Mouse (Mus musculus): ENCODE measurements around the gene Lrp2.
A peak's percentile ranks its signal among the peaks of the same experiment; 100 is the strongest.

The Lrp2 gene

GRCm38 (mm10) chr2:69401891-69402290 is 184.0 kb downstream of the Lrp2 start:
- no peak for DNase-seq (ENCODE audit: low spot score in 2 of 2)

- no peak for DNase-seq (ENCODE audit: low spot score in 2 of 2)
Measured at GRCm38 (mm10) chr2:69400866-69401604, 184.8 kb downstream of the Lrp2 start.

- DNase-seq (ENCODE audit: low spot score in 2 of 2): no peak
Measured at GRCm38 (mm10) chr2:69396760-69397435, 189.0 kb downstream of the Lrp2 start.

DNA sequence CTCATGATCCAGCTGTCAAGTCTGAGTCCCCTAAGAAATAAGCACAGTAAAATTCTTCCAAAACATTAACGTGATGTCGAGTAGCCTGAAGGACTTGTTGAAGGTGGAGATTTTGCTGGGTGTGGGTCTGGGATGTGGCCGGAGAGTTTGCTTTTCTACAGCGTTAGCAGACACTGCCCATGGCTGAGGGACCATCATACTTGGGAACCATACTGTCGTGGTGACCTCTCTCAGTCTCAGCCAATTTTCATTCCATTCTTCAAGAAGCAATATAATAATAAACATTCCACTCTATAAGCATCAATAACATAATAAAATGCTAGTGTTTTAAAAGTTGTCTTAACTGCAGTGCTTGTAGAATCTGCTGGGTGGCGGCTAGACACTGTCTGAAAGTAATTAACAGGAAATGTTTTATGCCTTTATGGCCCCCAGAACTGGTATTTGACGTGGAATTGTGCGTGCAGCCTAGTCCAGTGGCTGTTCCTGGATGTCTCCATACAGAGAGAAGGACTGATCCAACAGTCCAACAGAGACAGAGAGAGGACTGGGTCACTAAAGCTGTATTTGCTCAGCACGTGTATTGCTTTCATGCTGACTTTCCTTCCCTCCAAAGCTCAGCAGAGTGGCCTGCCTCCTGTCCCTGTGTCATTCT is 190.1 kb downstream of the Lrp2 start:
- DNase-seq (ENCODE audit: low spot score in 2 of 2): no peak

DNA sequence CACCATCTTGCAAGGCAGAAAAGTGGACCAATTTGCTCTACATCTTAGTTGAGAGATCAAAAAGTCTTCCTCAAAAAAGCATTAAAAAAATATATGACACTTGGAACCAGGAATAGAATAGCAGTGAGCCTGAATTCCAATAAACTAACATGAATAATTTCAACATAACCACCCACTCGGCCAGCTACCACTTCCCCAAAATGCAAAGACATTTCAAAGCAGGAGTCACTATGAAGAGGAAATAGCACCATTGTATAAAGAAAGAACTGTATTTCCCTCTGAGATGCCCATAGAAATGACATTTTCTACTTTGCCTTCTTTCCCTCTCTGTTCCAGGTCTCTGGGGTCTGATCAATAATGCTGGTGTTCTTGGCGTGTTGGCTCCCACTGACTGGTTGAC is 191.9 kb downstream of the Lrp2 start:
- no peak for DNase-seq (ENCODE audit: low spot score in 2 of 2)

GRCm38 (mm10) chr2:69386118-69386871 is 199.6 kb downstream of the Lrp2 start:
- no peak for DNase-seq (ENCODE audit: low spot score in 2 of 2)

GRCm38 (mm10) chr2:69382838-69383237 is 203.0 kb downstream of the Lrp2 start:
- DNase-seq (ENCODE audit: low spot score in 2 of 2): no peak

GRCm38 (mm10) chr2:69381740-69382139 is 204.1 kb downstream of the Lrp2 start:
- no peak for DNase-seq (ENCODE audit: low spot score in 2 of 2)

GRCm38 (mm10) chr2:69380281-69380680 is 205.6 kb downstream of the Lrp2 start, which contains the start of gene Dhrs9:
TSS of gene Dhrs9 (plus strand) at chr2:69380445.
- peak in 1 of 2 experiments; percentile 22 for DNase-seq (ENCODE audit: low spot score in 2 of 2)

DNA sequence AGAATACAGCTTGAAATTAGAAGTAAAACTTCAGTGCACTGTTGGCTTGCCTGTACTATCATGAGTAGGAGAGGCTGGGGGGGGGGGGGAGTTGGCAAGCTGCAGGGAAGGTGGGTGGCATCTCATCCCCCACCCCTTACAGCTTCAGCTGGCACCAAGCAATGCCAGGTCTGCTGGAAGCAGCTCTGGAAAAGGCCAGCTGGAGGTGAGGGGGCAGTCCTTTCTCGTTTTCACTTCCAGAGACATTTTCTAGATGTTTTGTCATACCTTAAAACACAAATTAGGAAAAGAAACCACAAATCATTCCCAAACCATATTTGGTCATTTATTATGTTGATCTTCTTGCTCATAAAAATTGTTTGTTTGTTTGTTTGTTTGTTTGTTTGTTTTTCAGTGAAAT is 206.1 kb downstream of the Lrp2 start:
- no peak for DNase-seq (ENCODE audit: low spot score in 2 of 2)

DNA sequence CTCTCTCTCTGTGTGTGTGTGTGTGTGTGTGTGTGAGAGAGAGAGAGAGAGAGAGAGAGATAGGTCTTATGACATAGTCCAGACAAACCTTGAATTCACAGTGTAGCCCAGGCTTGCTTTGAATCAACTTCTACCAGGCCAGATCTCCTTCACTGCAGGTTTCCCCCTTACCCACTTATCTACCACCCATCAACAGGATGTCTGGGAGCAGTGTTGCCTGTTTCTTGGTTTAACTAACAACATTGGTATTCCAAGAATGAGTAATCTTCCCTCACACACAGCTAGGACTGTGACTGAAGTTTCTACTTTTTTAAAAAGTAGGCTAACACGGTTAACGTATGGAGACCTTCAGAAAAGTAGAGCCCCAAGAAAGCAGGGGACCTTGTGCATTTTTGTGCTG is 209.1 kb downstream of the Lrp2 start:
- no peak for DNase-seq (ENCODE audit: low spot score in 2 of 2)
